Mouse (Mus musculus): Measurements from ENCODE around the gene Lrrc3c. TPM values are rescaled to one million over a fixed set of nuclear protein-coding genes. Genes with fewer than 3 reads are reported as not detected.
"Not testable (repeated sequence)": the region's sequence is repeated elsewhere in the genome, so short reads cannot be mapped to it uniquely, and the experiment has no call there.

Lrrc3c gene
- polyA plus RNA-seq, 1 experiment from 2014 or later, result not detected

DNA sequence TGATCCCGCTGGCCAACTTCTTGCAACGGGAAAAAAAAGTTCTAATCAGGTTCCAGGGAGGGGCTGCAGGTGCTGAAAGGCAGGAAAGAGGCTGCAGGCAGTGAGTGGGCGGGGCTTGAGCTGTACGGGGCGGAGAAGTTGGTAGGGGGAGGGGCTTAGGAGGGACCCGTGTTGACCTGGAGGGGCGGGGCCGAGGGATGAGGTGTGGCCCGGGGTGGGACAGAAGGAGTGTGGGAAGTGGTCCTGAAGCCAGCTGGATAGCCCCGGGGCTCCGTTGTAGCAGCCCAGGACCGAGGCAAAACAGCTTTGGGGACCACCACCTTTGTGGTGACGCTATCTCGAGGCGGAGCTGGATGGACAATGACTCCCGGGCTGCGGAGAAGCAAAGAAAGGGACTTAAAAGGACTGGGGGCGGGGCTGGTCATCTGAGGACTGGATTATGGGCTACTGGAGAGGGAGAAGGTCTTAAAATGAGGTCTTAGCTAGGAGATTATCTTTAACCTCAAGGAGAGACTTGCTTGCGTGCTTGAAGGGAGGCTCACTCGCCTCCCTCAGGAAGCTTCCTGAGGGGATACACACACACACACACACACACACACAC lies 4.1 kb downstream of the Lrrc3c start:
- no peak overlapping the region for H3K27ac ChIP-seq (ENCODE audit: low read depth)
- no peaks in the 10 kb centered on the region for H3K9me3 ChIP-seq (ENCODE audit: control insufficient read depth, low read length)
- WGBS, result 1% methylated on average over 20 of the region's 20 CpGs
- H3K9ac ChIP-seq (ENCODE audit: low read length), result no peak overlapping the region
- H3K4me3 ChIP-seq (ENCODE audit: low read depth, low read length), result peak overlapping the region; percentile 33
- no peaks in the 10 kb centered on the region for H3K36me3 ChIP-seq (ENCODE audit: control insufficient read depth, insufficient read depth, low read length)
- peaks cover 4% of the 10 kb centered on the region for H3K4me1 ChIP-seq (replicated peaks; ENCODE audit: control insufficient read depth, insufficient read depth, low read length)
- ATAC-seq (replicated peaks; ENCODE audit: low FRiP score, low TSS enrichment, low read depth) (peak; percentile 65), DNase-seq (ENCODE audit: low spot score) (peak; percentile 86)
- peak overlapping the region; percentile 61 for H3K4me2 ChIP-seq (ENCODE audit: low read length)
- H3K27me3 ChIP-seq (replicated peaks; ENCODE audit: control insufficient read depth, insufficient read depth, low read length), result peaks cover 9% of the 10 kb centered on the region; the same call in 1 of the 2 replicates

DNA sequence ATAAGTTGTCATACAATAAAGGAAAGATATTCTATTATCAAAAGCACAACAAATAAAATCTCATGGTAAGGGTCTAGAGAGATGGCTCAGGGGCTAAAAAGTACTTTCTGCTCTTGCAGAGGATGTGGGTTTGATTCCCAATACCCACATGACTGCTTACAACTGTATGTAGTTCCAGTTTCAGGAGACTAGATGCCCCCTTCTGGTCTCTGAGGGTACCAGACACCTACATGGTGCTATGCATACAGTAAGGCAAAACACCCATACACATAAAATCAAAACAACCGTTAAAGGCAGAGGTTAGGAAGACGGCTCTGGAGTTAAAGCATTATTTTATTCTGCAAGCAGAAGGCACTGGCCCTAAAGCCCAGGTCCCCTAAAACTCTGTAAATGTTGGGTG lies 5.9 kb downstream of the Lrrc3c start:
- Histone ChIP-seq H3K27me3 (replicated peaks; ENCODE audit: control insufficient read depth, insufficient read depth, low read length) (peaks cover 2% of the 10 kb centered on the region; the same call in 1 of the 2 replicates), H3K4me3 (ENCODE audit: low read depth, low read length) (no peak overlapping the region), H3K4me1 (replicated peaks; ENCODE audit: control insufficient read depth, insufficient read depth, low read length) (peaks cover 4% of the 10 kb centered on the region), H3K36me3 (ENCODE audit: control insufficient read depth, insufficient read depth, low read length) (no peaks in the 10 kb centered on the region), H3K9me3 (ENCODE audit: control insufficient read depth, low read length) (no peaks in the 10 kb centered on the region), H3K9ac (ENCODE audit: low read length) (no peak overlapping the region), H3K4me2 (ENCODE audit: low read length) (no peak overlapping the region), H3K27ac (ENCODE audit: low read depth) (no peak overlapping the region)
- DNase-seq (ENCODE audit: low spot score), result no peak
- no peak for ATAC-seq (replicated peaks; ENCODE audit: low FRiP score, low TSS enrichment, low read depth)
- WGBS, result 82% methylated on average over 2 of the region's 2 CpGs

DNA sequence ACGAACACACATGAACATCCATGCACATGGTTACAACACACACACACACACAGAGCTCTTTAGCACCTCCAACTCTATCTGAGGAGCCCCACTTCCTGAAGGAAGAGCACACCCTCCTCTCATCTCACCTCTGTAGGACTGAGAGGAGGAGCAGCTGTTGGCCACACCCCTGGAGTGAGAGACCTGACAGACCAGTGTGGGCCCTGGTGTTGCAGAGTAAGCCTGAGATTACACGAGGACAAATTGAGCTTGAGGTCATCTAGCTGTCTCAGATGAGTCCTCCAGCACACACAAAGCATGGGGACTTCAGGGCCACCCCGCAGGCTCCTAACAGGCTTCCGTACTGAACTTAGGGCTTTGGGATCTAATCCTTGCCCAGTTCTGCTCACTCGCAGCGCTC lies 6.8 kb downstream of the Lrrc3c start:
- not testable (repeated sequence) for H3K27me3 ChIP-seq (replicated peaks; ENCODE audit: control insufficient read depth, insufficient read depth, low read length); H3K9ac ChIP-seq (ENCODE audit: low read length); ATAC-seq (replicated peaks; ENCODE audit: low FRiP score, low TSS enrichment, low read depth); H3K36me3 ChIP-seq (ENCODE audit: control insufficient read depth, insufficient read depth, low read length); H3K4me1 ChIP-seq (replicated peaks; ENCODE audit: control insufficient read depth, insufficient read depth, low read length); H3K4me2 ChIP-seq (ENCODE audit: low read length); DNase-seq (ENCODE audit: low spot score); H3K4me3 ChIP-seq (ENCODE audit: low read depth, low read length); H3K9me3 ChIP-seq (ENCODE audit: control insufficient read depth, low read length); H3K27ac ChIP-seq (ENCODE audit: low read depth)
- WGBS, result 59% methylated on average over 6 of the region's 6 CpGs

DNA sequence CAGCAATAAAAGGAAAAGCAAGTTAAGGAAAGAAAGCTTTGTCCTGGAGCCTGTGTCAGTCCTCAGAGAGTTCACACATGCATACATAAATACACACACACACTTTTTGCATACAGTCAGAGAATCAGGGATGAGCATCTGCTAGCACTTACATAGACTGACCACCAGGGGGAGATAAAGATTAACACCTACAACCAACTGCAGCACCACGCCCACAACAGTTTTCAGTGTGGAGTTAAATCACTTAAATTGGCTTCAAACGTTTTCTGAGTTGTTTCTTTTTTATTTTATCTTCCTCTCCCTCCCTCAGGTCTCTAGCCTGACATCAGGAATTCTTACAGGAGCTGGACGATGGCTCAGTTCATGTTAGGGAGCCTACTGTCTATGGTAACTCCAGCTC lies 8.7 kb downstream of the Lrrc3c start:
- ATAC-seq (replicated peaks; ENCODE audit: low FRiP score, low TSS enrichment, low read depth) (no peak), DNase-seq (ENCODE audit: low spot score) (no peak)
- H3K9ac ChIP-seq (ENCODE audit: low read length), result no peak overlapping the region

DNA sequence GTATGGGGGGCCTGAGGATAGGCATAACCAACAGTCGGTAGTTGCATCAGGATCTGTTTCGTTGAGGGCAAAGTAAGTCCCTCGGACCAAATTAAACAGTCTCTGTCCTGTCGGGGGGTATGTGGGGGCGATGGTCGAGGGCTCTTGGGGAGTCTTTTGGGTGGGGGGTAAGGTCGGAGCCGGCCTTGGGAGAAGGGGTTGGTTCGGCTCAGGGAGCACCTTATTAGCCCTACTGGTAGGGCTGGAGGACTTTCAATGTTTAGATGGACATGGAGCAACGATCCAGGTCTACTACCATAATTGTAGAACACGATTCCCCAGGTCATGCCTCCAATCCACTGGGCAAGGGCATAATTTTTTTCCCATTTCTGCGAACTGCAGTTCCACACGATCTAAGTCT lies 22.7 kb downstream of the Lrrc3c start:
- H3K36me3 ChIP-seq (ENCODE audit: control insufficient read depth, insufficient read depth, low read length), result no peaks in the 10 kb centered on the region
- no peaks in the 10 kb centered on the region for H3K4me1 ChIP-seq (replicated peaks; ENCODE audit: control insufficient read depth, insufficient read depth, low read length)
- no peak overlapping the region for H3K4me2 ChIP-seq (ENCODE audit: low read length)
- no peak overlapping the region for H3K4me3 ChIP-seq (ENCODE audit: low read depth, low read length)
- no peaks in the 10 kb centered on the region for H3K9me3 ChIP-seq (ENCODE audit: control insufficient read depth, low read length)
- DNase-seq (ENCODE audit: low spot score), result no peak
- H3K27ac ChIP-seq (ENCODE audit: low read depth), result no peak overlapping the region
- WGBS, result 94% methylated on average over 13 of the region's 13 CpGs
- H3K9ac ChIP-seq (ENCODE audit: low read length), result no peak overlapping the region
- no peak for ATAC-seq (replicated peaks; ENCODE audit: low FRiP score, low TSS enrichment, low read depth)
- H3K27me3 ChIP-seq (replicated peaks; ENCODE audit: control insufficient read depth, insufficient read depth, low read length), result no peaks in the 10 kb centered on the region

More for the DNA sequence above, 8.7 kb downstream of the Lrrc3c start:
- Histone ChIP-seq H3K4me1 (replicated peaks; ENCODE audit: control insufficient read depth, insufficient read depth, low read length) (peaks cover 4% of the 10 kb centered on the region), H3K4me3 (ENCODE audit: low read depth, low read length) (no peak overlapping the region), H3K36me3 (ENCODE audit: control insufficient read depth, insufficient read depth, low read length) (no peaks in the 10 kb centered on the region), H3K27ac (ENCODE audit: low read depth) (no peak overlapping the region), H3K27me3 (replicated peaks; ENCODE audit: control insufficient read depth, insufficient read depth, low read length) (no peaks in the 10 kb centered on the region), H3K4me2 (ENCODE audit: low read length) (no peak overlapping the region), H3K9me3 (ENCODE audit: control insufficient read depth, low read length) (no peaks in the 10 kb centered on the region)
- 3% methylated on average over 3 of the region's 3 CpGs for WGBS

DNA sequence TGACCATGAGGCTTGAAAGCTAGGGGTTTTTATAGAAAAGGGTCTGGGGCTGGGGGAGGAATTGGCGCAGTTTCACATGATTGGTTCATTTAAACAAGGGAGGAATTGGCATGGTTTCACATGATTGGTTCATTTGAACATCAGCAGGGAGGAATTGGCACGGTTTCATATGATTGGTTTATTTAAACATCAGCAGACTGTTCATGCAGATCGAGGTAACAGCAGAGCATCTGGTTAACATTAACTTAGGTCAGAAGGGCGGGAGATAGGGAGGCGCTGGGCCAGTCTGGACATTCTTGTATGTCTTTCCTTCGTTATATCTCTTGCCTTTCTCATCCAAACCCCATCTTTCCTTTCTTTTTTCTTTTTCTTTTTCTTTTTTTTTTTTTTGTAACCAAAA lies 25.9 kb downstream of the Lrrc3c start:
- 85% methylated on average over 6 of the region's 6 CpGs for WGBS
- ATAC-seq (replicated peaks; ENCODE audit: low FRiP score, low TSS enrichment, low read depth); H3K4me3 ChIP-seq (ENCODE audit: low read depth, low read length); H3K36me3 ChIP-seq (ENCODE audit: control insufficient read depth, insufficient read depth, low read length); H3K27ac ChIP-seq (ENCODE audit: low read depth); H3K27me3 ChIP-seq (replicated peaks; ENCODE audit: control insufficient read depth, insufficient read depth, low read length); H3K4me2 ChIP-seq (ENCODE audit: low read length); H3K9me3 ChIP-seq (ENCODE audit: control insufficient read depth, low read length); H3K9ac ChIP-seq (ENCODE audit: low read length); H3K4me1 ChIP-seq (replicated peaks; ENCODE audit: control insufficient read depth, insufficient read depth, low read length): not testable (repeated sequence)
- DNase-seq (ENCODE audit: low spot score), result peak; percentile 28

DNA sequence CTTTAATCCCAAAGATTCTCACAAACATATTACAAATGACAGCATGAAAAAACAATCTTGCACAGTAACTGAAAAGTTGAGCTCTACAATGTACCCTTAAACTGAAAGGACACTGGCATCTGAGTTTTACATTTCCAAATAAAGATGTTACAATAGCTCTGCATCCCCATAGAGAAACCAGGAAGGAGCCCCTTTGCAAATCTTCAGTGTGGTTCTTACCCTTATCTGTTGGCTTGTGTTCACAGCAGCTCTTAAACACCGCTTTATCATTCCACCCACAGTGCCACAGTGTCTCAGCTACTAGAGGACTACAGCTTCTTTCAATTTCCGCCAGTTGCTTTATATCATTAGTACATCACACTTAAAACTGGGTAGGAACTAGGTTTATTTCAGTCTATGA lies 26.3 kb downstream of the Lrrc3c start:
- H3K4me2 ChIP-seq (ENCODE audit: low read length); H3K9me3 ChIP-seq (ENCODE audit: control insufficient read depth, low read length); ATAC-seq (replicated peaks; ENCODE audit: low FRiP score, low TSS enrichment, low read depth); H3K4me3 ChIP-seq (ENCODE audit: low read depth, low read length); H3K9ac ChIP-seq (ENCODE audit: low read length); DNase-seq (ENCODE audit: low spot score); H3K27ac ChIP-seq (ENCODE audit: low read depth); H3K27me3 ChIP-seq (replicated peaks; ENCODE audit: control insufficient read depth, insufficient read depth, low read length); H3K36me3 ChIP-seq (ENCODE audit: control insufficient read depth, insufficient read depth, low read length); H3K4me1 ChIP-seq (replicated peaks; ENCODE audit: control insufficient read depth, insufficient read depth, low read length): not testable (repeated sequence)
- WGBS, result 96% methylated on average over 2 of the region's 2 CpGs

DNA sequence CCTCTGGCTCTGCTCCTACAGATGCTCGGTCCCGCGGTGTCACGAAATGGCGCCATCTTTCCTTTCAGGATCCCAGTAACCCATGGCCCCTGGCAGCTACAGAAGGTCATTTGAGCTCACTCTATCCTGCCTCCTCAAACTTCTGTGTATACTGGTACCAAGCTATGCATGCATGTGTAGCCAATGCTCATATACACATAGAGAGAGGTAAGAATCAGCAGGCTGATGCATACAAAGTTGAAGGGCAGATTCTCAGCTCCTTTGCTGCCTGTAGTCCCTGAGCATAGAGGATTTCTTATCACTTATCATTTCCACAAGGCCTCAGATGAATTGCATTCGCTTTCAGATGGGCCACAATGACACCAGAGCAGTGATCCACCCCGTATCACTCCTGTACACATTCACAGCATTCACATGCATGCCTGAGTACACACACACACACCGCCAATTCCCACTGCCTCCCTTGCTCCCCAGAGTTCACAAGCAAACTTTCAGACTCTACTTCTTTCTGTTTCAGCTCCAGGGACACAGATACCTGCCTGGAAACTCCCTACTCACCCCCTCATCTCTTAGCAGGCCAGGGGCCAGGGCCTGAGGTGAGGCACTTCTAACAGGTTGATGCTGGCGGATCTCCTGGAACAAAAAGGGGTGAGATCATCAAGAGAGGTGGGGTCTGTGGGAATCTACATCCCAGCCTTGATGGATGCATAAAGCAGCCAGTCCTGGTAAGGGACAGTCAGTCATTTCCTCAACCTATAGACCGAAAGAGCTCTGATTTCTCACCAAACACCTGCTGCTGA lies 27.7 kb downstream of the Lrrc3c start, which contains the start of the genes Gm12355 and Gsdma3:
Gene Gm12355 (minus strand): TSS at position 51 of the 800 bp plus-strand sequence.
Gene Gsdma3 (plus strand): TSS at position 750 of the 800 bp plus-strand sequence.
- Histone ChIP-seq H3K4me3 (ENCODE audit: low read depth, low read length) (no peak within 1 kb of the TSS), H3K36me3 (ENCODE audit: control insufficient read depth, insufficient read depth, low read length) (no peaks in the 10 kb centered on the region), H3K27ac (ENCODE audit: low read depth) (no peak within 1 kb of the TSS), H3K4me1 (replicated peaks; ENCODE audit: control insufficient read depth, insufficient read depth, low read length) (no peaks in the 10 kb centered on the region), H3K9ac (ENCODE audit: low read length) (no peak within 1 kb of the TSS), H3K9me3 (ENCODE audit: control insufficient read depth, low read length) (no peaks in the 10 kb centered on the region), H3K4me2 (ENCODE audit: low read length) (no peak within 1 kb of the TSS), H3K27me3 (replicated peaks; ENCODE audit: control insufficient read depth, insufficient read depth, low read length) (no peaks in the 10 kb centered on the region)
- DNase-seq (ENCODE audit: low spot score) (no peak), ATAC-seq (replicated peaks; ENCODE audit: low FRiP score, low TSS enrichment, low read depth) (no peak)
- WGBS, result 90% methylated on average over 10 of the region's 10 CpGs
